14 mouse cellular contexts compared by ENCODE assay signal in genomic region chr6:115863340-115863841, GRCm38 (mm10). TPM values are rescaled to one million over a fixed set of nuclear protein-coding genes. Genes with fewer than 3 reads are reported as not detected.
DNase-seq lines count a peak whose midpoint lies in the region; ATAC-seq and TF ChIP-seq lines count a peak whose summit lies in the region.
"Had no signal": no experiment of that assay in that cellular context is flagged by ENCODE, and none has a peak within 500 bp of the region (broad histone marks: within the 10 kb centered on the region; RNA-seq: fewer than 3 reads in every experiment).

No protein-coding gene starts in this region.

- no peak for ATAC-seq in heart, embryonic 12.5 days (ENCODE audit: insufficient number of reproducible peaks, low FRiP score)
- peak; percentile 55 for ATAC-seq in lung, embryonic 14.5 days (ENCODE audit: insufficient read depth)
- peak; percentile 45 for ATAC-seq in intestine, embryonic 16.5 days
- no peak for ATAC-seq in hindbrain, embryonic 11.5 days (ENCODE audit: low FRiP score)
- no peak for ATAC-seq in neural tube, embryonic 15.5 days (ENCODE audit: low FRiP score)
- ATAC-seq: forebrain, embryonic 14.5 days had no signal

- no peak overlapping the region for H3K4me2 ChIP-seq in heart, embryonic 12.5 days
- no peak overlapping the region for H3K4me2 ChIP-seq in lung, embryonic 14.5 days
- no peak overlapping the region for H3K4me2 ChIP-seq in intestine, embryonic 16.5 days (ENCODE audit: low read depth, low read length)
- no peak overlapping the region for H3K4me2 ChIP-seq in hindbrain, embryonic 11.5 days (replicated peaks; ENCODE audit: low read depth, low read length)
- H3K4me2 ChIP-seq in neural tube, embryonic 15.5 days, result no peak overlapping the region

- peak overlapping the region; percentile 62 for H3K27ac ChIP-seq in heart, embryonic 12.5 days (ENCODE audit: poor library complexity, severe bottlenecking)
- H3K27ac ChIP-seq in lung, embryonic 14.5 days (ENCODE audit: low read depth), result peak overlapping the region; percentile 70; the same call in 1 of the 2 replicates
- H3K27ac ChIP-seq in intestine, embryonic 16.5 days (ENCODE audit: low read length), result peak overlapping the region; percentile 78
- no peak overlapping the region for H3K27ac ChIP-seq in hindbrain, embryonic 11.5 days (ENCODE audit: low read depth, low read length)
- no peak overlapping the region for H3K27ac ChIP-seq in neural tube, embryonic 15.5 days (replicated peaks)

- peaks cover 40% of the 10 kb centered on the region for H3K4me1 ChIP-seq in heart, embryonic 12.5 days (replicated peaks)
- H3K4me1 ChIP-seq in lung, embryonic 14.5 days (ENCODE audit: insufficient read depth), result peaks cover 14% of the 10 kb centered on the region
- H3K4me1 ChIP-seq in intestine, embryonic 16.5 days (ENCODE audit: control insufficient read depth, insufficient read depth, low read length), result peaks cover 24% of the 10 kb centered on the region
- H3K4me1 ChIP-seq in hindbrain, embryonic 11.5 days (replicated peaks; ENCODE audit: control insufficient read depth, insufficient read depth, low read length), result no peaks in the 10 kb centered on the region
- no peaks in the 10 kb centered on the region for H3K4me1 ChIP-seq in neural tube, embryonic 15.5 days

- TF ChIP-seq CTCF in lung, embryonic 14.5 days (IDR thresholded peaks at IDR 0.05; ENCODE audit: low read depth), result no peak

- peaks cover 6% of the 10 kb centered on the region; the same call in 1 of the 2 replicates for H3K36me3 ChIP-seq in heart, embryonic 12.5 days
- H3K36me3 ChIP-seq in lung, embryonic 14.5 days (ENCODE audit: insufficient read depth), result peaks cover 9% of the 10 kb centered on the region; the same call in 1 of the 2 replicates
- no peaks in the 10 kb centered on the region for H3K36me3 ChIP-seq in intestine, embryonic 16.5 days (ENCODE audit: control insufficient read depth, insufficient read depth, low read length)
- no peaks in the 10 kb centered on the region for H3K36me3 ChIP-seq in hindbrain, embryonic 11.5 days (ENCODE audit: control insufficient read depth, insufficient read depth, low read length)
- H3K36me3 ChIP-seq in neural tube, embryonic 15.5 days, result peaks cover 16% of the 10 kb centered on the region

- 52% methylated on average over 7 of the region's 7 CpGs for WGBS in heart, embryonic 12.5 days
- WGBS in lung, embryonic 14.5 days, result 44% methylated on average over 7 of the region's 7 CpGs
- 43% methylated on average over 7 of the region's 7 CpGs for WGBS in intestine, embryonic 16.5 days
- 74% methylated on average over 7 of the region's 7 CpGs for WGBS in hindbrain, embryonic 11.5 days
- 70% methylated on average over 7 of the region's 7 CpGs for WGBS in neural tube, embryonic 15.5 days

- no peaks in the 10 kb centered on the region for H3K9me3 ChIP-seq in heart, embryonic 12.5 days (replicated peaks)
- no peaks in the 10 kb centered on the region for H3K9me3 ChIP-seq in lung, embryonic 14.5 days (ENCODE audit: low read depth, low read length)
- H3K9me3 ChIP-seq in intestine, embryonic 16.5 days (ENCODE audit: control insufficient read depth, low read length), result no peaks in the 10 kb centered on the region
- H3K9me3 ChIP-seq in hindbrain, embryonic 11.5 days (ENCODE audit: control insufficient read depth, low read length), result no peaks in the 10 kb centered on the region
- no peaks in the 10 kb centered on the region for H3K9me3 ChIP-seq in neural tube, embryonic 15.5 days (replicated peaks)

- no peak for DNase-seq in heart, adult 8-10 months (ENCODE audit: low spot score)
- peak; percentile 68 for DNase-seq in lung, embryonic 14.5 days
- DNase-seq in lung, postnatal 25 days (ENCODE audit: low spot score), result no peak
- DNase-seq in right cerebral cortex, postnatal 36 days (ENCODE audit: low spot score in 2 of 2), result peak; percentile 51 to 86
- no peak for DNase-seq in hindbrain, embryonic 11.5 days (ENCODE audit: low spot score)
- DNase-seq: cerebellum, adult 2 months; kidney, postnatal 25 days had no signal

- no peaks in the 10 kb centered on the region for H3K27me3 ChIP-seq in heart, embryonic 12.5 days (replicated peaks)
- H3K27me3 ChIP-seq in lung, embryonic 14.5 days (ENCODE audit: insufficient read depth, low read length), result no peaks in the 10 kb centered on the region
- H3K27me3 ChIP-seq in intestine, embryonic 16.5 days (replicated peaks; ENCODE audit: control insufficient read depth, insufficient read depth, low read length), result no peaks in the 10 kb centered on the region
- H3K27me3 ChIP-seq in hindbrain, embryonic 11.5 days (ENCODE audit: control insufficient read depth, insufficient read depth, low read length), result no peaks in the 10 kb centered on the region
- no peaks in the 10 kb centered on the region for H3K27me3 ChIP-seq in neural tube, embryonic 15.5 days (replicated peaks)
- H3K27me3 ChIP-seq: CH12.LX had no signal

- no peak overlapping the region for H3K4me3 ChIP-seq in heart, embryonic 12.5 days
- H3K4me3 ChIP-seq in lung, embryonic 14.5 days (ENCODE audit: low read depth, low read length), result no peak overlapping the region
- H3K4me3 ChIP-seq in intestine, embryonic 16.5 days (ENCODE audit: low read length), result no peak overlapping the region
- H3K4me3 ChIP-seq in hindbrain, embryonic 11.5 days (ENCODE audit: low read depth, low read length), result no peak overlapping the region
- H3K4me3 ChIP-seq in neural tube, embryonic 15.5 days (replicated peaks), result no peak overlapping the region
- H3K4me3 ChIP-seq: myocyte had no signal

- H3K9ac ChIP-seq in heart, embryonic 12.5 days, result no peak overlapping the region
- no peak overlapping the region for H3K9ac ChIP-seq in lung, embryonic 14.5 days
- no peak overlapping the region for H3K9ac ChIP-seq in intestine, embryonic 16.5 days (ENCODE audit: low read depth, low read length)
- H3K9ac ChIP-seq in hindbrain, embryonic 11.5 days (ENCODE audit: low read depth, low read length), result no peak overlapping the region
- no peak overlapping the region for H3K9ac ChIP-seq in neural tube, embryonic 15.5 days (replicated peaks)

RNA-seq across cellular contexts. Expression of gene Ift122, which starts 10.1 kb away (rescaled TPM):
- polyA plus RNA-seq in heart, embryonic 12.5 days (2016; fragmentation: Nextera tagmentation; extraction: Ambion mirVana), result 22.7 and 24.5 TPM in 2 replicates
- total RNA-seq in heart, adult 8-10 months (2022), result 1 to 10 TPM; 8.5 to 10.0 (median 9.0) TPM
- 22.2 and 25.6 TPM in 2 replicates for polyA plus RNA-seq in lung, embryonic 14.5 days (2014; fragmentation: Nextera tagmentation; extraction: Ambion mirVana)
- 13.0 and 13.1 TPM in 2 replicates for polyA plus RNA-seq in intestine, embryonic 16.5 days (2015; fragmentation: Nextera tagmentation; extraction: Ambion mirVana)
- polyA plus RNA-seq in hindbrain, embryonic 11.5 days (2014; fragmentation: Nextera tagmentation; extraction: Ambion mirVana), result 22.5 and 26.8 TPM in 2 replicates
- 28.2 and 30.1 TPM in 2 replicates for polyA plus RNA-seq in neural tube, embryonic 15.5 days (2015; fragmentation: Nextera tagmentation; extraction: Ambion mirVana)

RNA-seq across cellular contexts. Expression of gene Mbd4, which starts 10.2 kb away (rescaled TPM):
- 11.0 and 14.2 TPM in 2 replicates for polyA plus RNA-seq in heart, embryonic 12.5 days (2016; fragmentation: Nextera tagmentation; extraction: Ambion mirVana)
- 1 to 10 TPM in 3 of 4 experiments, under 1 TPM in 1; 0.98 to 1.5 (median 1.1) TPM for total RNA-seq in heart, adult 8-10 months (2022)
- polyA plus RNA-seq in lung, embryonic 14.5 days (2014; fragmentation: Nextera tagmentation; extraction: Ambion mirVana), result 17.1 and 20.1 TPM in 2 replicates
- 10.0 and 12.2 TPM in 2 replicates for polyA plus RNA-seq in intestine, embryonic 16.5 days (2015; fragmentation: Nextera tagmentation; extraction: Ambion mirVana)
- polyA plus RNA-seq in hindbrain, embryonic 11.5 days (2014; fragmentation: Nextera tagmentation; extraction: Ambion mirVana), result 22.2 and 24.5 TPM in 2 replicates
- 10.4 and 14.5 TPM in 2 replicates for polyA plus RNA-seq in neural tube, embryonic 15.5 days (2015; fragmentation: Nextera tagmentation; extraction: Ambion mirVana)

RNA-seq across cellular contexts. Expression of gene Efcab12, which starts 25.2 kb away (rescaled TPM):
- polyA plus RNA-seq in heart, embryonic 12.5 days (2016; fragmentation: Nextera tagmentation; extraction: Ambion mirVana), result 0.54 and 0.83 TPM in 2 replicates
- total RNA-seq in heart, adult 8-10 months (2022), result under 1 TPM; 0.20 to 0.53 (median 0.36) TPM
- 0.80 and 0.87 TPM in 2 replicates for polyA plus RNA-seq in lung, embryonic 14.5 days (2014; fragmentation: Nextera tagmentation; extraction: Ambion mirVana)
- polyA plus RNA-seq in intestine, embryonic 16.5 days (2015; fragmentation: Nextera tagmentation; extraction: Ambion mirVana), result 0.36 and 0.44 TPM in 2 replicates
- 2.1 TPM in 2 replicates for polyA plus RNA-seq in hindbrain, embryonic 11.5 days (2014; fragmentation: Nextera tagmentation; extraction: Ambion mirVana)
- polyA plus RNA-seq in neural tube, embryonic 15.5 days (2015; fragmentation: Nextera tagmentation; extraction: Ambion mirVana), result 2.7 and 3.0 TPM in 2 replicates
- total RNA-seq: hematopoietic stem cell, adult 5-6 weeks had no signal
- polyA plus RNA-seq: myocyte had no signal

RNA-seq across cellular contexts. Expression of gene Rpl32, which starts 54.8 kb away (rescaled TPM):
- 1,366 and 1,429 TPM in 2 replicates for polyA plus RNA-seq in heart, embryonic 12.5 days (2016; fragmentation: Nextera tagmentation; extraction: Ambion mirVana)
- 100 to 1,000 TPM; 586 to 697 (median 628) TPM for total RNA-seq in heart, adult 8-10 months (2022)
- polyA plus RNA-seq in lung, embryonic 14.5 days (2014; fragmentation: Nextera tagmentation; extraction: Ambion mirVana), result 2,372 and 2,581 TPM in 2 replicates
- 1,840 and 1,978 TPM in 2 replicates for polyA plus RNA-seq in intestine, embryonic 16.5 days (2015; fragmentation: Nextera tagmentation; extraction: Ambion mirVana)
- polyA plus RNA-seq in hindbrain, embryonic 11.5 days (2014; fragmentation: Nextera tagmentation; extraction: Ambion mirVana), result 1,766 and 1,778 TPM in 2 replicates
- 1,019 and 1,216 TPM in 2 replicates for polyA plus RNA-seq in neural tube, embryonic 15.5 days (2015; fragmentation: Nextera tagmentation; extraction: Ambion mirVana)

Comparison
In these comparisons a context has a peak if more than half of its experiments do, and no peak if none do; other contexts are left out.
1. DNase-seq: peak in lung, embryonic 14.5 days (single experiment) and right cerebral cortex, postnatal 36 days (2 of 2); none in heart, adult 8-10 months (single experiment), lung, postnatal 25 days (single experiment) and hindbrain, embryonic 11.5 days (single experiment).
2. ATAC-seq: peak in lung, embryonic 14.5 days (single experiment) and intestine, embryonic 16.5 days (single experiment); none in heart, embryonic 12.5 days (single experiment), hindbrain, embryonic 11.5 days (single experiment) and neural tube, embryonic 15.5 days (single experiment).
3. H3K27ac ChIP-seq: peak in heart, embryonic 12.5 days (single experiment), lung, embryonic 14.5 days (single experiment) and intestine, embryonic 16.5 days (single experiment); none in hindbrain, embryonic 11.5 days (single experiment) and neural tube, embryonic 15.5 days (single experiment).